Mouse (Mus musculus): ENCODE results near the gene Cycs.
"Not testable (repeated sequence)": the region's sequence is repeated elsewhere in the genome, so short reads cannot be mapped to it uniquely, and the experiment has no call there.

The Cycs gene

GRCm38 (mm10) chr6:50566141-50566996, at the start of gene Cycs:
TSS of gene Cycs (minus strand) at chr6:50566538.
- DNase-seq = peak; percentile 100

GRCm38 (mm10) chr6:50601620-50602019, 35.3 kb upstream of the Cycs start:
- peak; percentile 58 for DNase-seq

GRCm38 (mm10) chr6:50598560-50598959, 32.2 kb upstream of the Cycs start:
- DNase-seq = peak; percentile 74

- peak; percentile 98 for DNase-seq
These were observed 30.2 kb upstream of the Cycs start, which contains the start of gene 4921507P07Rik for GRCm38 (mm10) chr6:50596301-50597211. TSS of gene 4921507P07Rik (minus strand) at chr6:50596632.

GRCm38 (mm10) chr6:50594372-50594771, 28.0 kb upstream of the Cycs start:
- no peak for DNase-seq

GRCm38 (mm10) chr6:50593334-50593845, 27.1 kb upstream of the Cycs start:
- DNase-seq = no peak

- DNase-seq = no peak
These were observed 23.9 kb upstream of the Cycs start for GRCm38 (mm10) chr6:50590234-50590633.

- peak; percentile 77 for DNase-seq
These were observed 21.9 kb upstream of the Cycs start for GRCm38 (mm10) chr6:50588251-50588650.

- DNase-seq = no peak
These were observed 21.1 kb upstream of the Cycs start for GRCm38 (mm10) chr6:50587412-50587811.

GRCm38 (mm10) chr6:50586316-50586715, 20.0 kb upstream of the Cycs start:
- DNase-seq = no peak

- no peak for DNase-seq
These were observed 19.4 kb upstream of the Cycs start for GRCm38 (mm10) chr6:50585733-50586132.

GRCm38 (mm10) chr6:50571661-50572060, 5.3 kb upstream of the Cycs start:
- no peak for DNase-seq

GRCm38 (mm10) chr6:50566997-50567255, 588 bp upstream of the Cycs start:
- DNase-seq = no peak

- DNase-seq = no peak
These were observed 2.7 kb downstream of the Cycs start for GRCm38 (mm10) chr6:50563651-50564050.

GRCm38 (mm10) chr6:50562421-50562820, 3.9 kb downstream of the Cycs start:
- DNase-seq = no peak

- DNase-seq = no peak
These were observed 5.6 kb downstream of the Cycs start for GRCm38 (mm10) chr6:50560776-50561175.

- no peak for DNase-seq
These were observed 7.5 kb downstream of the Cycs start for GRCm38 (mm10) chr6:50558877-50559276.

GRCm38 (mm10) chr6:50557566-50557965, 8.8 kb downstream of the Cycs start:
- no peak for DNase-seq

- not testable (repeated sequence) for DNase-seq
These were observed 12.1 kb downstream of the Cycs start for GRCm38 (mm10) chr6:50554223-50554622.

- DNase-seq = no peak
These were observed 13.3 kb downstream of the Cycs start for GRCm38 (mm10) chr6:50552881-50553518.

- no peak for DNase-seq
These were observed 16.5 kb downstream of the Cycs start for GRCm38 (mm10) chr6:50549791-50550190.

- DNase-seq = no peak
These were observed 17.3 kb downstream of the Cycs start for GRCm38 (mm10) chr6:50549051-50549450.

- DNase-seq = peak; percentile 49
These were observed 20.8 kb downstream of the Cycs start for GRCm38 (mm10) chr6:50545412-50546043.

Measured in lung, postnatal 10 days (tissue).